Mouse (Mus musculus): ENCODE data around the gene Tprkb. TPM values are rescaled to one million over a fixed set of nuclear protein-coding genes. Genes with fewer than 3 reads are reported as not detected.
"Not testable (repeated sequence)": the region's sequence is repeated elsewhere in the genome, so short reads cannot be mapped to it uniquely, and the experiment has no call there.

The Tprkb gene
- total and polyA plus RNA-seq, 3 experiments = 11.0 to 14.1 (median 12.2) TPM

- H3K9ac ChIP-seq (ENCODE audit: low read depth, low read length) = no peak overlapping the region
- DNase-seq = no peak
- intact Hi-C loops (cut with DNase I) = loop anchor here (5.0 kb wide), 1 partner anchor 250 kb away; no protein-coding TSS in a partner anchor
- 89% methylated on average over 2 of the region's 2 CpGs for WGBS
- H3K36me3 ChIP-seq (ENCODE audit: control insufficient read depth, insufficient read depth, low read length) = no peaks in the 10 kb centered on the region
- no peaks in the 10 kb centered on the region for H3K79me2 ChIP-seq (replicated peaks; ENCODE audit: control insufficient read depth, insufficient read depth, low read length)
- TF ChIP-seq CTCF (IDR thresholded peaks at IDR 0.05) (no peak), EP300 (IDR thresholded peaks at IDR 0.05; ENCODE audit: insufficient read depth, low read depth, low read length) (no peak), POLR2A (IDR thresholded peaks at IDR 0.05; ENCODE audit: insufficient read depth, low read depth, low read length) (no peak)
- peaks cover 2% of the 10 kb centered on the region; the same call in 1 of the 2 replicates for H3K4me1 ChIP-seq (ENCODE audit: control insufficient read depth, insufficient read depth, low read length)
- H3K27ac ChIP-seq = no peak overlapping the region
- no peaks in the 10 kb centered on the region for H3K27me3 ChIP-seq (ENCODE audit: control insufficient read depth, insufficient read depth, low read length)
- no peak overlapping the region for H3K4me3 ChIP-seq
Measured at GRCm38 (mm10) chr6:85902303-85902702, 9.4 kb upstream of the Tprkb start.

- not testable (repeated sequence) for H3K27ac ChIP-seq; H3K27me3 ChIP-seq (ENCODE audit: control insufficient read depth, insufficient read depth, low read length); H3K36me3 ChIP-seq (ENCODE audit: control insufficient read depth, insufficient read depth, low read length); H3K79me2 ChIP-seq (replicated peaks; ENCODE audit: control insufficient read depth, insufficient read depth, low read length); H3K4me1 ChIP-seq (ENCODE audit: control insufficient read depth, insufficient read depth, low read length)
- intact Hi-C loops (cut with DNase I) = loop anchor here (5.0 kb wide), 2 partner anchors 252 to 317 kb away; partner anchors contain the start of gene Alms1
- peak; percentile 76 to 82 for DNase-seq
- peak; percentile 85 for TF ChIP-seq CTCF (IDR thresholded peaks at IDR 0.05)
- H3K9ac ChIP-seq (ENCODE audit: low read depth, low read length) = peak within 1 kb of the TSS; percentile 64
- peak within 1 kb of the TSS; percentile 47 for H3K4me3 ChIP-seq
- WGBS = 12% methylated on average over 20 of the region's 20 CpGs
Measured at GRCm38 (mm10) chr6:85904642-85905061, 7.0 kb upstream of the Tprkb start, which contains the start of gene Nat8f4. TSS of gene Nat8f4 (minus strand) at chr6:85904884.

- H3K79me2 ChIP-seq (replicated peaks; ENCODE audit: control insufficient read depth, insufficient read depth, low read length); H3K4me3 ChIP-seq; H3K27me3 ChIP-seq (ENCODE audit: control insufficient read depth, insufficient read depth, low read length); H3K36me3 ChIP-seq (ENCODE audit: control insufficient read depth, insufficient read depth, low read length); H3K4me1 ChIP-seq (ENCODE audit: control insufficient read depth, insufficient read depth, low read length); H3K9ac ChIP-seq (ENCODE audit: low read depth, low read length); H3K27ac ChIP-seq: not testable (repeated sequence)
- 40% methylated on average over 2 of the region's 2 CpGs for WGBS
- peak in 1 of 2 experiments; percentile 31 for DNase-seq
- intact Hi-C loops (cut with DNase I) = loop anchor here (5.0 kb wide), 1 partner anchor 320 kb away; the partner anchor contains the start of gene Alms1
Measured at GRCm38 (mm10) chr6:85906911-85907351, 4.7 kb upstream of the Tprkb start.

- no peak for DNase-seq
- no peak overlapping the region for H3K27ac ChIP-seq
- intact Hi-C loops (cut with DNase I) = loop anchor here (5.0 kb wide), 1 partner anchor 321 kb away; the partner anchor contains the start of gene Alms1
- no peaks in the 10 kb centered on the region for H3K27me3 ChIP-seq (ENCODE audit: control insufficient read depth, insufficient read depth, low read length)
- peaks cover 2% of the 10 kb centered on the region; the same call in 1 of the 2 replicates for H3K4me1 ChIP-seq (ENCODE audit: control insufficient read depth, insufficient read depth, low read length)
- H3K9ac ChIP-seq (ENCODE audit: low read depth, low read length) = no peak overlapping the region
- H3K79me2 ChIP-seq (replicated peaks; ENCODE audit: control insufficient read depth, insufficient read depth, low read length) = no peaks in the 10 kb centered on the region
- WGBS = 72% methylated on average over 3 of the region's 3 CpGs
- no peaks in the 10 kb centered on the region for H3K36me3 ChIP-seq (ENCODE audit: control insufficient read depth, insufficient read depth, low read length)
- no peak overlapping the region for H3K4me3 ChIP-seq
- TF ChIP-seq CTCF (IDR thresholded peaks at IDR 0.05) = no peak
- TF ChIP-seq POLR2A (IDR thresholded peaks at IDR 0.05; ENCODE audit: insufficient read depth, low read depth, low read length) = no peak
- no peak for TF ChIP-seq EP300 (IDR thresholded peaks at IDR 0.05; ENCODE audit: insufficient read depth, low read depth, low read length)
Measured at GRCm38 (mm10) chr6:85908341-85908740, 3.3 kb upstream of the Tprkb start.

GRCm38 (mm10) chr6:85909704-85910103 lies 2.0 kb upstream of the Tprkb start:
- Histone ChIP-seq H3K4me3 (no peak overlapping the region), H3K36me3 (ENCODE audit: control insufficient read depth, insufficient read depth, low read length) (peaks cover under 1% of the 10 kb centered on the region; the same call in 1 of the 2 replicates), H3K4me1 (ENCODE audit: control insufficient read depth, insufficient read depth, low read length) (peaks cover 2% of the 10 kb centered on the region; the same call in 1 of the 2 replicates), H3K9ac (ENCODE audit: low read depth, low read length) (no peak overlapping the region), H3K27me3 (ENCODE audit: control insufficient read depth, insufficient read depth, low read length) (no peaks in the 10 kb centered on the region), H3K27ac (no peak overlapping the region), H3K79me2 (replicated peaks; ENCODE audit: control insufficient read depth, insufficient read depth, low read length) (no peaks in the 10 kb centered on the region)
- no peak for TF ChIP-seq CTCF (IDR thresholded peaks at IDR 0.05)
- no peak for TF ChIP-seq EP300 (IDR thresholded peaks at IDR 0.05; ENCODE audit: insufficient read depth, low read depth, low read length)
- TF ChIP-seq POLR2A (IDR thresholded peaks at IDR 0.05; ENCODE audit: insufficient read depth, low read depth, low read length) = no peak
- DNase-seq = no peak
- intact Hi-C loops (cut with DNase I) = loop anchor here (5.0 to 10.0 kb wide), 2 partner anchors 322 to 455 kb away; partner anchors contain the start of genes Alms1, Cct7 and Pradc1
- 92% methylated on average over 1 of the region's 1 CpGs for WGBS

- peak overlapping the region; percentile 82 for H3K4me3 ChIP-seq
- no peaks in the 10 kb centered on the region for H3K27me3 ChIP-seq (ENCODE audit: control insufficient read depth, insufficient read depth, low read length)
- peak overlapping the region; percentile 91 for H3K27ac ChIP-seq
- no peak for TF ChIP-seq CTCF (IDR thresholded peaks at IDR 0.05)
- TF ChIP-seq POLR2A (IDR thresholded peaks at IDR 0.05; ENCODE audit: insufficient read depth, low read depth, low read length) = no peak
- TF ChIP-seq EP300 (IDR thresholded peaks at IDR 0.05; ENCODE audit: insufficient read depth, low read depth, low read length) = no peak
- intact Hi-C loops (cut with DNase I) = loop anchor here (5.0 to 10.0 kb wide), 2 partner anchors 47 to 460 kb away; partner anchors contain the start of genes Cct7, Dusp11 and Pradc1
- H3K9ac ChIP-seq (ENCODE audit: low read depth, low read length) = peak overlapping the region; percentile 71
- peaks cover 4% of the 10 kb centered on the region for H3K4me1 ChIP-seq (ENCODE audit: control insufficient read depth, insufficient read depth, low read length)
- no peak for DNase-seq
- 2% methylated on average over 11 of the region's 11 CpGs for WGBS
- H3K36me3 ChIP-seq (ENCODE audit: control insufficient read depth, insufficient read depth, low read length) = peaks cover 3% of the 10 kb centered on the region; the same call in 1 of the 2 replicates
- no peaks in the 10 kb centered on the region for H3K79me2 ChIP-seq (replicated peaks; ENCODE audit: control insufficient read depth, insufficient read depth, low read length)
Measured at GRCm38 (mm10) chr6:85915141-85915538, 3.5 kb downstream of the Tprkb start.
